Mouse (Mus musculus) macrophage (primary cell): ENCODE results near the gene Eif1ad. TPM values are rescaled to one million over a fixed set of nuclear protein-coding genes. Genes with fewer than 3 reads are reported as not detected.

ENCODE experiments used
- H3K27ac ChIP-seq: fragments of 350-480 bp; formaldehyde crosslinking; 2 replicates; pipeline ENCODE4 v1.9.0; 2021
- H3K36me3 ChIP-seq: fragments of 350-480 bp; formaldehyde crosslinking; 2 replicates; pipeline ENCODE4 v1.9.0; 2021; ENCODE audit errors: inconsistent target
- H3K4me3 ChIP-seq: fragments of 350-480 bp; formaldehyde crosslinking; 2 replicates; pipeline ENCODE4 v1.9.0; 2021; ENCODE audit errors: inconsistent target
- H3K79me2 ChIP-seq: fragments of 350-480 bp; formaldehyde crosslinking; 2 replicates; pipeline ENCODE4 v1.9.0; 2021; ENCODE audit errors: inconsistent target
- WGBS: methylation state at CpG from one replicate; pipeline ENCODE4 v1.1.7; 2026; ENCODE audit warnings: inconsistent platforms; ENCODE audit not compliant: missing documents; 5-methylcytosine and 5-hydroxymethylcytosine counted together
- polyA plus RNA-seq: library from polyadenylated mRNA; stranded (reverse); fragments of 250-400 nt; gene quantifications from 3 replicates; pipeline ENCODE4 v1.2.4, GENCODE M21; 2018; ENCODE audit warnings: inconsistent platforms

Gene Eif1ad
- polyA plus RNA-seq, 1 experiment from 2014 or later = 17.7 TPM

GRCm38 (mm10) chr19:5414534-5414957 lies 48.0 kb downstream of the Eif1ad start:
- no peak overlapping the region for H3K27ac ChIP-seq
- peaks cover 3% of the 10 kb centered on the region; the same call in 1 of the 2 replicates for H3K36me3 ChIP-seq
- H3K79me2 ChIP-seq = no peaks in the 10 kb centered on the region
- no peak overlapping the region for H3K4me3 ChIP-seq
- 95% methylated on average over 2 of the region's 2 CpGs for WGBS

GRCm38 (mm10) chr19:5418750-5419466 lies 52.4 kb downstream of the Eif1ad start:
- Histone ChIP-seq H3K36me3 (peaks cover 17% of the 10 kb centered on the region; the same call in 1 of the 2 replicates), H3K79me2 (peaks cover 6% of the 10 kb centered on the region; the same call in 1 of the 2 replicates), H3K4me3 (no peak overlapping the region), H3K27ac (no peak overlapping the region)
- WGBS = 98% methylated on average over 6 of the region's 8 CpGs

DNA sequence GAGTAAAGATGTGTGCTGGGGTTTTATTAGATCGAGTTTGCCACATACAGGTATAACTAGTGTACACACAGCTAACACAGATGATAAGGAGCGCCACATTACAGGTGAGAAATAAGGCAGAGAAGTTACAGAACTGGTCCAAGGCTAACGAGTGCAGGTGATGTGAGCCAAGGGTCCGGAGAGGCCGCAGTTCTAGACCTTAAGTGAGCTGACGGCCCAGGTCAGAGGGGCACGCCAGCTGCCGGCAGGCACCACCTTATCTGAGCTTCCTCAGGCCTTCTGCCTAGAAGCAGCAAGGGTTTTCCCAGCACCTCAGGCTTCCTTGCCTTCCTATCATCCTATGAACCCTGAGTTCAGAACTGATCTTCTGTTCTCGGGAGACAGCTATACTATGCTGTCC lies 53.1 kb downstream of the Eif1ad start:
- H3K4me3 ChIP-seq = no peak overlapping the region
- peaks cover 17% of the 10 kb centered on the region; the same call in 1 of the 2 replicates for H3K36me3 ChIP-seq
- no peak overlapping the region for H3K27ac ChIP-seq
- 85% methylated on average over 9 of the region's 9 CpGs for WGBS
- H3K79me2 ChIP-seq = peaks cover 10% of the 10 kb centered on the region; the same call in 1 of the 2 replicates

DNA sequence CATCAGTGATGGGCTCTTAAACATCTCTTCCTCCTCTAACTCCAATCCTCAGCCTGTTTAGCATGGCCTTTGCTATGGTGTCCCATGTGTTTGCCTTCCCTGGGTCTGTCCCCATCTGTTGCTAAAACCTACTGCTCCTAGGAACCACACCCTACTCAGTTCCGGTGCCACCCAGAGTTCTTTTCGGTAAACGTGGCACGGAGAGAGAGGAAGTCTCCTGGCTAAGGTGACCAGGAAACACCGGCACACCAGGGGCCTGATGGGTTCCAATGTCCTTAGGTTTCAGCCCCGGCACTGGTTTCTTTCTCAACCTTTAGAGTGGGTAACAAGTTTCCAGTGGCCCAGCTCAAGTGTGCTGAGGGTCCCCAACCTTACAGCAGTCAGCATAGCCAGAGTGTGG lies 54.0 kb downstream of the Eif1ad start:
- WGBS = 89% methylated on average over 6 of the region's 6 CpGs
- H3K27ac ChIP-seq = no peak overlapping the region
- H3K79me2 ChIP-seq = peaks cover 15% of the 10 kb centered on the region
- no peak overlapping the region for H3K4me3 ChIP-seq
- H3K36me3 ChIP-seq = peaks cover 17% of the 10 kb centered on the region; the same call in 1 of the 2 replicates

Other genes starting within 250 kb of the Eif1ad start
- gene Klc2, start 248.2 kb upstream of the Eif1ad start, polyA plus RNA-seq = 9.0 to 14.1 TPM (median 10.4 TPM) in 3 replicates
- gene Pacs1, start 93.6 kb upstream of the Eif1ad start, polyA plus RNA-seq = 14.8 to 16.9 TPM (median 16.9 TPM) in 3 replicates
- 131 to 171 TPM (median 133 TPM) in 3 replicates for gene Sf3b2, start 71.3 kb upstream of the Eif1ad start, polyA plus RNA-seq
- gene Gal3st3, start 68.4 kb upstream of the Eif1ad start, polyA plus RNA-seq = not detected in 3 replicates
- gene Catsper1, start 31.0 kb upstream of the Eif1ad start, polyA plus RNA-seq = not detected in 3 replicates
- gene Cst6, start 17.2 kb upstream of the Eif1ad start, polyA plus RNA-seq = 0.05 to 0.27 TPM in 2 of 3 replicates, not detected in the other
- gene Banf1, start 427 bp downstream of the Eif1ad start, polyA plus RNA-seq = 43.3 to 113 TPM (median 54.5 TPM) in 3 replicates
- gene Sart1, start 22.0 kb downstream of the Eif1ad start, polyA plus RNA-seq = 31.4 to 48.9 TPM (median 32.4 TPM) in 3 replicates
- not detected in 3 replicates for gene Tsga10ip, start 35.8 kb downstream of the Eif1ad start, polyA plus RNA-seq
- 147 to 170 TPM (median 156 TPM) in 3 replicates for gene Drap1, start 58.2 kb downstream of the Eif1ad start, polyA plus RNA-seq
- 28.7 to 55.4 TPM (median 29.9 TPM) in 3 replicates for gene AI837181, start 58.4 kb downstream of the Eif1ad start, polyA plus RNA-seq
- gene Fosl1, start 80.8 kb downstream of the Eif1ad start, polyA plus RNA-seq = 0.43 TPM in 1 of 3 replicates, not detected in the others
- 0.80 to 3.3 TPM (median 2.9 TPM) in 3 replicates for gene Ccdc85b, start 91.2 kb downstream of the Eif1ad start, polyA plus RNA-seq
- 40.2 to 58.1 TPM (median 52.2 TPM) in 3 replicates for gene Fibp, start 93.9 kb downstream of the Eif1ad start, polyA plus RNA-seq
- 0.24 to 0.53 TPM in 2 of 3 replicates, not detected in the other for gene Ctsw, start 101.8 kb downstream of the Eif1ad start, polyA plus RNA-seq
- 4.6 to 7.5 TPM (median 6.8 TPM) in 3 replicates for gene Efemp2, start 107.2 kb downstream of the Eif1ad start, polyA plus RNA-seq
- gene Mus81, start 121.7 kb downstream of the Eif1ad start, polyA plus RNA-seq = 6.4 to 14.5 TPM (median 10.8 TPM) in 3 replicates
- 1,230 to 2,008 TPM (median 1,377 TPM) in 3 replicates for gene Cfl1, start 123.7 kb downstream of the Eif1ad start, polyA plus RNA-seq
- gene 1700020D05Rik, start 137.0 kb downstream of the Eif1ad start, polyA plus RNA-seq = 0.34 to 1.6 TPM (median 0.91 TPM) in 3 replicates
- gene Snx32, start 143.8 kb downstream of the Eif1ad start, polyA plus RNA-seq = 5.5 to 23.0 TPM (median 11.7 TPM) in 3 replicates
- gene Ovol1, start 193.9 kb downstream of the Eif1ad start, polyA plus RNA-seq = 0.11 TPM in 1 of 3 replicates, not detected in the others
- 10.0 to 20.3 TPM (median 16.8 TPM) in 3 replicates for gene Ap5b1, start 201.3 kb downstream of the Eif1ad start, polyA plus RNA-seq
- 11.6 to 23.4 TPM (median 21.6 TPM) in 3 replicates for gene Rnaseh2c, start 235.1 kb downstream of the Eif1ad start, polyA plus RNA-seq
- gene Kat5, start 243.5 kb downstream of the Eif1ad start, polyA plus RNA-seq = 35.4 to 54.4 TPM (median 47.1 TPM) in 3 replicates